Mouse (Mus musculus): ENCODE measurements around the gene Abca1.

GRCm38 (mm10) chr4:53149644-53150043, 10.1 kb downstream of the Abca1 start:
- no peak for TF ChIP-seq CTCF (IDR thresholded peaks at IDR 0.05 in 2 of 3, conservative IDR thresholded peaks at IDR 0.05 in 1 of 3; ENCODE audit: control insufficient read depth in 1 of 3, insufficient read depth in 1 of 3, low read depth in 2 of 3, low read length in 3 of 3, poor library complexity in 1 of 3, severe bottlenecking in 1 of 3)
- TF ChIP-seq POLR2A (IDR thresholded peaks at IDR 0.05; ENCODE audit: control insufficient read depth in 1 of 2, insufficient read depth in 1 of 2, low read depth in 1 of 2, low read length in 2 of 2, poor library complexity in 1 of 2) = no peak
- no peak for TF ChIP-seq CHD1 (IDR thresholded peaks at IDR 0.05; ENCODE audit: low read depth, low read length)
- no peak for TF ChIP-seq MAX (IDR thresholded peaks at IDR 0.05; ENCODE audit: low read length)
- no peak for TF ChIP-seq GATA1 (IDR thresholded peaks at IDR 0.05; ENCODE audit: low read depth, low read length)
- TF ChIP-seq EP300 (IDR thresholded peaks at IDR 0.05; ENCODE audit: low read depth in 1 of 2, low read length in 2 of 2) = no peak

Data from MEL (cell line).